In the genomic region with DNA sequence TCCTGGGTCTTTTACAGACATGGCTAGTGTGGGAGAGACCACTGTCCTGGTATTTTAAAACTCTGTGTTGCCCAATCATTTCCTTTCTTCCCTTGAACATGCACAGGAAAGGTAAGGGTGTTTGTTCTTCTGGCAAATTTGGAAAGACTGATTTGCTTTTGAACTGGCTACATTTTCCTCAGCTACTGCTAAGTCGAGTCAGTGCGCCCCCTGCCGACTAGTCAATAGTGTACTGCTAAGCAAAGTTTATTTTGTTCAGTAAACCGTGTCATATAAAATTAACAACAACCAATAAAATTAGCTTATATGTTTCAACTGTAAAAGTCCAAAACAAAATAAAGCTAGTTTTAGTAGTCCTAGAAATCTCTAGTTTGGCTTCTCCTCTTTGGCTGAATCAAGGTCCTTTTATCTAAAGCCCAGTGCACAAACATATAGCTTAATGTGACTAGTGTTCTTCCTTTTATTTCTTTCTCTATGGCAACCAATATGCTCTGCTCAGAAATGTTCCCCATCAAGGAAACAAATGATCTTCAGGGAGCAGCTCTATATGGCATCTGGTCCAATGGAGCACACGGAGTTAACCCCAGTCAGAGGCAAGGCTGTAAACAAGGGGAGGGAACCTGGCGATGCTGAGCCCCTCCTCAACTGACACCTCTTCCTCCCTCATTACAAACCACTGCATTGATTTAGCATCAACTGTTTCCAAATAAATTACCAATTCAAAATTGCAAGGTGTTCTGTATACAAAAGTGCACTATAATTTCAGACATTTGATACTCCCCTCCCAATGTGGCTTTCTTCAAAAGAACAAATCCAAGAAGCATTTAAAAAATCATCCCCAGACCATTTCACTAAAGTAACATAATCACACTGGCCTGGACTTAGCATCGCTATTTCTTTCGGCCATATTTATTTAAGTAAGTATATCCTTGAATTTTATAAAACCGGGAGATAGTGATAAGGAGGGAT, we compare ENCODE assay signal across 10 mouse cellular contexts. TPM values are rescaled to one million over a fixed set of nuclear protein-coding genes. Genes with fewer than 3 reads are reported as not detected.
A peak's percentile ranks its signal among the peaks of the same experiment; 100 is the strongest.
DNase-seq lines count a peak whose midpoint lies in the region; ATAC-seq lines count a peak whose summit lies in the region.
"Had no signal": no experiment of that assay in that cellular context is flagged by ENCODE, and none has a peak within 500 bp of the region (broad histone marks: within the 10 kb centered on the region; RNA-seq: fewer than 3 reads in every experiment).

No protein-coding gene starts in this region.

- no peaks in the 10 kb centered on the region for H3K27me3 ChIP-seq in midbrain, embryonic 12.5 days

- H3K9ac ChIP-seq in midbrain, embryonic 12.5 days (replicated peaks): peak overlapping the region; percentile 89

- 0% methylated on average over 9 of the region's 9 CpGs for WGBS in midbrain, embryonic 12.5 days

- ATAC-seq in midbrain, embryonic 12.5 days (ENCODE audit: low FRiP score, low read depth): no peak

- peak overlapping the region; percentile 99 for H3K4me3 ChIP-seq in midbrain, embryonic 12.5 days

- H3K4me1 ChIP-seq in midbrain, embryonic 12.5 days: peaks cover 30% of the 10 kb centered on the region

- DNase-seq in cerebellum, postnatal 14 days: peak; percentile 91 to 95
- no peak for DNase-seq in cerebellum, adult 9-11 months
- peak; percentile 78 for DNase-seq in urinary bladder, postnatal 14 days (ENCODE audit: low spot score)
- no peak for DNase-seq in urinary bladder, adult 18-20 months (ENCODE audit: low spot score in 2 of 2)
- peak; percentile 75 for DNase-seq in forelimb bud, embryonic 11.5 days (ENCODE audit: low read depth, low spot score)
- peak; percentile 92 to 93 for DNase-seq in kidney, postnatal 4 days
- DNase-seq in natural killer cell, adult 2 months (ENCODE audit: low spot score in 2 of 2): no peak

- H3K27ac ChIP-seq in midbrain, embryonic 12.5 days (replicated peaks): peak overlapping the region; percentile 100

- no peaks in the 10 kb centered on the region for H3K36me3 ChIP-seq in midbrain, embryonic 12.5 days

- H3K4me2 ChIP-seq in midbrain, embryonic 12.5 days (replicated peaks): peak overlapping the region; percentile 97

- H3K9me3 ChIP-seq in midbrain, embryonic 12.5 days: no peaks in the 10 kb centered on the region

RNA-seq across cellular contexts. Expression of a gene that starts 4.1 kb away (rescaled TPM):
- polyA plus RNA-seq in midbrain, embryonic 12.5 days (2016; fragmentation: Nextera tagmentation; extraction: Ambion mirVana): 36.3 and 37.6 TPM in 2 replicates
- polyA plus RNA-seq: large intestine, adult 2 months; spleen, adult 2 months had no signal

Comparison
In these comparisons a context has a peak if more than half of its experiments do, and no peak if none do; other contexts are left out.
1. DNase-seq: peak in cerebellum, postnatal 14 days (2 of 2), urinary bladder, postnatal 14 days (single experiment), forelimb bud, embryonic 11.5 days (single experiment) and kidney, postnatal 4 days (2 of 2); none in cerebellum, adult 9-11 months (single experiment), urinary bladder, adult 18-20 months (0 of 2) and natural killer cell, adult 2 months (0 of 2).